Mouse (Mus musculus): ENCODE results near the gene Armh3. TPM values are rescaled to one million over a fixed set of nuclear protein-coding genes. Genes with fewer than 3 reads are reported as not detected.

The Armh3 gene
- polyA plus RNA-seq, 1 experiment from 2014 or later, result 23.1 TPM

- no peak for ATAC-seq (ENCODE audit: low FRiP score, low read depth)
- 94% methylated on average over 5 of the region's 5 CpGs for WGBS
- H3K36me3 ChIP-seq, result peaks cover 91% of the 10 kb centered on the region
Measured at GRCm38 (mm10) chr19:45771501-45771900, 226.8 kb downstream of the Armh3 start.

More at GRCm38 (mm10) chr19:45771501-45771900, 226.8 kb downstream of the Armh3 start:
- Histone ChIP-seq H3K9me3 (no peaks in the 10 kb centered on the region), H3K4me3 (no peak overlapping the region), H3K27ac (replicated peaks) (no peak overlapping the region), H3K9ac (no peak overlapping the region), H3K4me1 (replicated peaks) (no peaks in the 10 kb centered on the region), H3K4me2 (no peak overlapping the region), H3K27me3 (no peaks in the 10 kb centered on the region)

Other genes starting within 250 kb of the Armh3 start
- gene Npm3, start 248.9 kb downstream of the Armh3 start, polyA plus RNA-seq (2015; fragmentation: Nextera tagmentation; extraction: Ambion mirVana), result 6.9 and 7.3 TPM in 2 replicates
- 79.4 and 85.4 TPM in 2 replicates for gene Mgea5, start 214.7 kb downstream of the Armh3 start, polyA plus RNA-seq (2015; fragmentation: Nextera tagmentation; extraction: Ambion mirVana)
- gene Kcnip2, start 182.4 kb downstream of the Armh3 start, polyA plus RNA-seq (2015; fragmentation: Nextera tagmentation; extraction: Ambion mirVana), result 12.8 and 15.1 TPM in 2 replicates
- gene Hps6, start 5.0 kb upstream of the Armh3 start, polyA plus RNA-seq (2015; fragmentation: Nextera tagmentation; extraction: Ambion mirVana), result 4.2 and 5.0 TPM in 2 replicates
- 23.4 and 24.0 TPM in 2 replicates for gene Pprc1, start 46.4 kb upstream of the Armh3 start, polyA plus RNA-seq (2015; fragmentation: Nextera tagmentation; extraction: Ambion mirVana)
- gene Ldb1, start 46.7 kb upstream of the Armh3 start, polyA plus RNA-seq (2015; fragmentation: Nextera tagmentation; extraction: Ambion mirVana), result 103 and 111 TPM in 2 replicates
- 63.1 and 64.7 TPM in 2 replicates for gene Nolc1, start 77.4 kb upstream of the Armh3 start, polyA plus RNA-seq (2015; fragmentation: Nextera tagmentation; extraction: Ambion mirVana)
- gene Elovl3, start 133.4 kb upstream of the Armh3 start, polyA plus RNA-seq (2015; fragmentation: Nextera tagmentation; extraction: Ambion mirVana), result 0.08 TPM in 1 of 2 replicates, not detected in the other
- gene Pitx3, start 149.8 kb upstream of the Armh3 start, polyA plus RNA-seq (2015; fragmentation: Nextera tagmentation; extraction: Ambion mirVana), result 0.30 and 0.39 TPM in 2 replicates
- 71.1 and 81.0 TPM in 2 replicates for gene Gbf1, start 154.0 kb upstream of the Armh3 start, polyA plus RNA-seq (2015; fragmentation: Nextera tagmentation; extraction: Ambion mirVana)

All from hindbrain, embryonic 15.5 days (tissue).